Mouse (Mus musculus) forebrain, embryonic 13.5 days (tissue): ENCODE results near the gene Slc30a5. TPM values are rescaled to one million over a fixed set of nuclear protein-coding genes. Genes with fewer than 3 reads are reported as not detected.

ENCODE experiments used
- ATAC-seq: fragments of 200-750 bp; cut with Nextera tagmentation; 2 replicates; pipeline ENCODE4 v1.8.0; 2017
- H3K27ac ChIP-seq: fragments of 300-500 bp; sonication (generic); 2 replicates; pipeline ENCODE4 v1.5.1; 2015; ENCODE audit warnings: inconsistent platforms, mild to moderate bottlenecking, moderate library complexity
- H3K27me3 ChIP-seq: fragments of 300-500 bp; sonication (generic); 2 replicates; pipeline ENCODE4 v1.6.1; 2015; ENCODE audit warnings: mild to moderate bottlenecking, inconsistent platforms
- H3K36me3 ChIP-seq: fragments of 300-500 bp; sonication (generic); 2 replicates; pipeline ENCODE4 v1.6.1; 2015; ENCODE audit warnings: mild to moderate bottlenecking, inconsistent platforms; ENCODE audit not compliant: poor library complexity, severe bottlenecking
- H3K4me1 ChIP-seq: fragments of 300-500 bp; sonication (generic); 2 replicates; pipeline ENCODE4 v1.6.1; 2015; ENCODE audit warnings: inconsistent platforms
- H3K4me2 ChIP-seq: fragments of 300-500 bp; sonication (generic); 2 replicates; pipeline ENCODE4 v1.6.1; 2015; ENCODE audit warnings: inconsistent platforms, mild to moderate bottlenecking, moderate library complexity
- H3K4me3 ChIP-seq: fragments of 300-500 bp; sonication (generic); 2 replicates; pipeline ENCODE4 v1.5.1; 2015; ENCODE audit warnings: mild to moderate bottlenecking, inconsistent platforms
- H3K9ac ChIP-seq: fragments of 300-500 bp; sonication (generic); 2 replicates; pipeline ENCODE4 v1.6.1; 2015; ENCODE audit warnings: mild to moderate bottlenecking, inconsistent platforms
- H3K9me3 ChIP-seq: fragments of 300-500 bp; sonication (generic); replicated peaks from 2 replicates; pipeline ENCODE4 v1.6.1; 2016; ENCODE audit warnings: inconsistent platforms
- WGBS: fragments of 180-500 bp; shearing (Covaris S2); methylation state at CpG from one replicate; pipeline ENCODE4 v1.1.7; 2015; 5-methylcytosine and 5-hydroxymethylcytosine counted together
- polyA plus RNA-seq: library from polyadenylated mRNA; unstranded; fragments of >200 nt; fragmentation: Nextera tagmentation; extraction: Ambion mirVana; gene quantifications from 2 replicates; pipeline ENCODE4 v1.2.1, GENCODE M21; 2015

Slc30a5 gene
- 32.3 and 34.0 TPM in 2 replicates for polyA plus RNA-seq

GRCm38 (mm10) chr13:100832741-100833639 is at the start of gene Slc30a5:
Gene Slc30a5, minus strand, starts transcription at chr13:100833427.
- WGBS, result under 1% methylated on average over 80 of the region's 94 CpGs
- Histone ChIP-seq H3K4me3 (peak within 1 kb of the TSS; percentile 97), H3K4me2 (peak within 1 kb of the TSS; percentile 83), H3K27me3 (no peaks in the 10 kb centered on the region), H3K36me3 (0 out of 2 replicates have a peak, but pooled peaks cover under 1% of the 10 kb centered on the region), H3K4me1 (peaks cover 21% of the 10 kb centered on the region), H3K27ac (peak within 1 kb of the TSS; percentile 88), H3K9me3 (no peaks in the 10 kb centered on the region), H3K9ac (peak within 1 kb of the TSS; percentile 93)
- peak; percentile 99 for ATAC-seq

GRCm38 (mm10) chr13:100881944-100882343 is 48.7 kb upstream of the Slc30a5 start:
- no peaks in the 10 kb centered on the region for H3K36me3 ChIP-seq
- no peaks in the 10 kb centered on the region for H3K4me1 ChIP-seq
- H3K9ac ChIP-seq, result no peak overlapping the region
- no peaks in the 10 kb centered on the region for H3K9me3 ChIP-seq
- ATAC-seq, result no peak
- no peak overlapping the region for H3K27ac ChIP-seq
- H3K27me3 ChIP-seq, result no peaks in the 10 kb centered on the region
- H3K4me2 ChIP-seq, result no peak overlapping the region
- 91% methylated on average over 2 of the region's 2 CpGs for WGBS
- H3K4me3 ChIP-seq, result no peak overlapping the region

DNA sequence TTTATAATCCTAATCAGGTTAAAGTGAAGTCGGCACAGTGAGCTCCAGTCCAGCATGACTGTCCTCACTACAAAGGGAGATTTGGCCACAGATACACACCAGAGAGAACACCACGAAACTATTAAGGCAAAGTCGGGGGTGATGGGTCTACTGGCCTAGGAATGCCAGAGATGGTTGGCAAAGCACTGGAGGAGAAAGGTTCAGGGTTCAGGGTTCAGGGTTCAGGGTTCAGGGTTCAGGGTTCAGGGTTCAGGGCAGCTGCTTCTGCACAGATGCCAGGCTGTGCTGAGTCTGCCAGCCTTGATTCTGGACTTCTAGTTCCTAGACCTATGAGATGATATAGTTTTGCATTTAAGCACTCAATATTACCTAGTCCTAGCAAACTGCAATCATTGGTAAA is 46.6 kb upstream of the Slc30a5 start:
- Histone ChIP-seq H3K4me2 (no peak overlapping the region), H3K27ac (no peak overlapping the region), H3K9ac (no peak overlapping the region), H3K27me3 (no peaks in the 10 kb centered on the region), H3K4me1 (peaks cover 7% of the 10 kb centered on the region), H3K36me3 (no peaks in the 10 kb centered on the region), H3K9me3 (no peaks in the 10 kb centered on the region), H3K4me3 (no peak overlapping the region)
- ATAC-seq, result no peak
- 74% methylated on average over 3 of the region's 3 CpGs for WGBS

GRCm38 (mm10) chr13:100879326-100879725 is 46.1 kb upstream of the Slc30a5 start:
- 57% methylated on average over 3 of the region's 3 CpGs for WGBS
- no peak overlapping the region for H3K4me2 ChIP-seq
- H3K4me3 ChIP-seq, result no peak overlapping the region
- peaks cover 11% of the 10 kb centered on the region for H3K4me1 ChIP-seq
- ATAC-seq, result no peak
- H3K27ac ChIP-seq, result no peak overlapping the region
- no peak overlapping the region for H3K9ac ChIP-seq
- no peaks in the 10 kb centered on the region for H3K27me3 ChIP-seq
- no peaks in the 10 kb centered on the region for H3K36me3 ChIP-seq
- no peaks in the 10 kb centered on the region for H3K9me3 ChIP-seq

GRCm38 (mm10) chr13:100878264-100878663 is 45.0 kb upstream of the Slc30a5 start:
- Histone ChIP-seq H3K36me3 (no peaks in the 10 kb centered on the region), H3K9me3 (no peaks in the 10 kb centered on the region), H3K4me3 (no peak overlapping the region), H3K27ac (no peak overlapping the region), H3K9ac (no peak overlapping the region), H3K27me3 (no peaks in the 10 kb centered on the region), H3K4me1 (peaks cover 22% of the 10 kb centered on the region), H3K4me2 (no peak overlapping the region)
- ATAC-seq, result no peak
- WGBS, result 89% methylated on average over 3 of the region's 3 CpGs

- no peak overlapping the region for H3K27ac ChIP-seq
- no peaks in the 10 kb centered on the region for H3K27me3 ChIP-seq
- no peak overlapping the region for H3K4me3 ChIP-seq
- H3K36me3 ChIP-seq, result no peaks in the 10 kb centered on the region
- H3K4me1 ChIP-seq, result peaks cover 23% of the 10 kb centered on the region
- H3K9me3 ChIP-seq, result no peaks in the 10 kb centered on the region
- WGBS, result 94% methylated on average over 3 of the region's 3 CpGs
- ATAC-seq, result no peak
- H3K9ac ChIP-seq, result no peak overlapping the region
- no peak overlapping the region for H3K4me2 ChIP-seq
Observed at GRCm38 (mm10) chr13:100877703-100878102, 44.5 kb upstream of the Slc30a5 start.

- Histone ChIP-seq H3K27me3 (no peaks in the 10 kb centered on the region), H3K4me3 (no peak overlapping the region), H3K9ac (no peak overlapping the region), H3K27ac (peak overlapping the region; percentile 65), H3K4me2 (no peak overlapping the region), H3K4me1 (peaks cover 39% of the 10 kb centered on the region), H3K36me3 (no peaks in the 10 kb centered on the region), H3K9me3 (no peaks in the 10 kb centered on the region)
- no peak for ATAC-seq
- 53% methylated on average over 4 of the region's 4 CpGs for WGBS
Observed at GRCm38 (mm10) chr13:100875103-100875502, 41.9 kb upstream of the Slc30a5 start.

DNA sequence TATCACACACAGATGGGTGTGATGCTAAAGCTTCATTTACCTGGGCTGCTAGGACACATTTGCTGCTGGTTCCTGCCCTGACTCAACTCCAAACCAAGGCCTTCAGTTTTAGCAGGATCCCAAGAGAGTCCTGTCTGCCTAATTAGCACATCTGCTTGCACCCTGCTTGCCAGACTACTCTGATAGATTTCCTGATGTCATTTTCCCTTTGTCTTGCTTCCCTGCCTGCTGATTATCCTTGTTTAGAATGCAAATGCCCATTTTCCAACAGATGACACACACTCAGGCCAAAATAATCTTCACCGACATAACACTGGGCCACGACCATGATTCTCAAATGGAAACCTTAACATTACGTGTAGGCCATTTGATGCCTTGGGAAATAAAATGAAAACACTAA is 41.4 kb upstream of the Slc30a5 start:
- H3K4me2 ChIP-seq, result no peak overlapping the region
- no peak overlapping the region for H3K9ac ChIP-seq
- no peaks in the 10 kb centered on the region for H3K27me3 ChIP-seq
- no peaks in the 10 kb centered on the region for H3K9me3 ChIP-seq
- no peaks in the 10 kb centered on the region for H3K36me3 ChIP-seq
- whole genome bisulfite sequencing, result 22% methylated on average over 3 of the region's 3 CpGs
- H3K27ac ChIP-seq, result peak overlapping the region; percentile 65
- peak; percentile 69 for ATAC-seq
- H3K4me1 ChIP-seq, result peaks cover 39% of the 10 kb centered on the region
- H3K4me3 ChIP-seq, result no peak overlapping the region

GRCm38 (mm10) chr13:100873530-100873929 is 40.3 kb upstream of the Slc30a5 start:
- Histone ChIP-seq H3K36me3 (no peaks in the 10 kb centered on the region), H3K9ac (no peak overlapping the region), H3K27me3 (no peaks in the 10 kb centered on the region), H3K9me3 (no peaks in the 10 kb centered on the region), H3K4me1 (peaks cover 39% of the 10 kb centered on the region), H3K4me3 (no peak overlapping the region), H3K4me2 (no peak overlapping the region), H3K27ac (no peak overlapping the region)
- no peak for ATAC-seq
- 74% methylated on average over 8 of the region's 8 CpGs for WGBS

DNA sequence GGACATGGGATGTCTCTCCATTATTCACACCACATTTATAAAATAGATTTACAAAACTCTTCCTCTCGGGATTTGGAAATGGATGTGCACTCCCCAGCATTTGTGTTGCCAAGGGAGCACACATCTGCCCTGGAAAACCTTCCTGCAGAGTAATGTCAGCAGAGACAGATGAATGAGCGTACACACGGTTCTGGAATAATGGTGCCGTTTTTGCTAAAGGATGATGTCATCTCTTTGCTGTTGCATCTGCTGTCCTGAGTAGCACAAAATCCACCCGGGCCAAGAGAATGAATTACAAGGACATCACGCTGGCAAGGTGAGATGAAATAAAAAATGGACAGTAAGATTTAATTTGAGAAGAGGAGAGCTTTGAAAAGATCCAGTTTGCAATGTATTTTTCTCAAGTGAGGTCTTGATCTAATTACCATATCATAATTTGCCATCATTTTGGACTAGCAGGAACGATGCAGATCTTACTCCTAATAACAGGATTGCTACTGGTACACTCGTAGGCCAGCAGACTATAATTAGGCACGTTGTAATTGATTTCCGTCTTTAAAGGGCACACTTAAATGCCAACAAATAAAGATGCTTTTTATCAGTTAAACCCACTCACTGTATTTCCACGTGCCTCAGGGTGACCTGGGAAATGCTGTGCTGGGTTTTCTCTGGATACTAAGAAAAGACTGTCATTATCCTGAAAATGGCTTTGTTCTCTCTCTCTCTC is 38.4 kb upstream of the Slc30a5 start:
- no peaks in the 10 kb centered on the region for H3K36me3 ChIP-seq
- peaks cover 39% of the 10 kb centered on the region for H3K4me1 ChIP-seq
- H3K4me3 ChIP-seq, result no peak overlapping the region
- H3K9ac ChIP-seq, result no peak overlapping the region
- H3K27ac ChIP-seq, result peak overlapping the region; percentile 4
- WGBS, result 18% methylated on average over 11 of the region's 11 CpGs
- peak; percentile 68 for ATAC-seq
- H3K4me2 ChIP-seq, result no peak overlapping the region
- no peaks in the 10 kb centered on the region for H3K27me3 ChIP-seq
- no peaks in the 10 kb centered on the region for H3K9me3 ChIP-seq

GRCm38 (mm10) chr13:100869813-100870212 is 36.6 kb upstream of the Slc30a5 start:
- no peak overlapping the region for H3K27ac ChIP-seq
- H3K4me3 ChIP-seq, result no peak overlapping the region
- H3K27me3 ChIP-seq, result no peaks in the 10 kb centered on the region
- H3K9ac ChIP-seq, result no peak overlapping the region
- no peak overlapping the region for H3K4me2 ChIP-seq
- H3K4me1 ChIP-seq, result peaks cover 32% of the 10 kb centered on the region
- no peaks in the 10 kb centered on the region for H3K9me3 ChIP-seq
- WGBS, result 74% methylated on average over 4 of the region's 4 CpGs
- H3K36me3 ChIP-seq, result no peaks in the 10 kb centered on the region
- ATAC-seq, result no peak

DNA sequence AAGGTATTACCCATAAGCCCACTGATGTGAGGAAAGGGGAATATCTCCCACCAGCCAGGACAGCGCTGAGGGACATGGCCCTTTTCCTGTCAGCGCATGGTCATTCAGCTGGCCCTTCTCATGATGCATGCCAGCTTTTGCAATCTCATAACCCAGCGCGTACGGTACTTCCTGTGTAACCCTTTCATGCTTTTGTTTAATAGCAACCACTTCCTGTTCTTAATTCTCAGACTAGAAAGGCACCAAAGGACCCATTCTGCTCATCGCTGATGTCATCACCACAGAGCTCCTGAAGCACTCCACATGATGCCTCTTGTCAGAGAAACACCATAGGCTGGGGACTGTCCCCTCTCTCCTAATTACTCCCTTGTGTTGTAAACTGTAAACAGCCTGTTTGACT is 33.1 kb upstream of the Slc30a5 start:
- Histone ChIP-seq H3K36me3 (no peaks in the 10 kb centered on the region), H3K9me3 (no peaks in the 10 kb centered on the region), H3K4me1 (0 out of 2 replicates have a peak, but pooled peaks cover 2% of the 10 kb centered on the region), H3K4me3 (no peak overlapping the region), H3K4me2 (no peak overlapping the region), H3K9ac (no peak overlapping the region), H3K27me3 (no peaks in the 10 kb centered on the region), H3K27ac (no peak overlapping the region)
- 87% methylated on average over 6 of the region's 6 CpGs for WGBS
- no peak for ATAC-seq
